Mouse (Mus musculus): ENCODE measurements around the gene Wars. TPM values are rescaled to one million over a fixed set of nuclear protein-coding genes. Genes with fewer than 3 reads are reported as not detected.

The Wars gene
- polyA plus RNA-seq, 2 experiments, result 19.4 to 27.8 TPM

DNA sequence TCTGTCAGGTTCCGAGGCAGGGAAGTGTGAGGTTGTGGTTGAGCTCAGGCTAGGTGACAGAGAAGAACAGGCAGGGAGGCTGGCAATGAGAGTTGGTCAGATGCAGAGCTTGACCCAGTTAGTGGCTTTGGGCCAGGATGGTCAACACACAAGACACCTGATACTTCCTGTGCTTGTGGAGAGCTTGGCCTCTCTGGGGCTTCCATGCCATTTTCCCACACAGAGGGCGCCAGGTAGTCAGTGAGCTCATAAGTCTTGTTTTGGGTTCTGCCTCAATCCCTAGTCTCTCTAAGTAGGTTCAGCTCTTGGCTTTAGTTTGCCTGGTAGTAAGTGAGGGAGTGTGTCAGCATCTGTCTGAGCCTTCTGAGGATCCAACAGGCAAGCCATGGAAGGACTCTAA lies 18.5 kb upstream of the Wars start:
- WGBS (ENCODE audit: insufficient replicate concordance), result 68% methylated on average over 2 of the region's 2 CpGs
- no peak overlapping the region for H3K4me3 ChIP-seq (ENCODE audit: insufficient read depth in 1 of 2, low read depth in 2 of 2, low read length in 2 of 2)

GRCm38 (mm10) chr12:108909846-108910433 lies 16.0 kb upstream of the Wars start:
- TF ChIP-seq CTCF (IDR thresholded peaks at IDR 0.05; ENCODE audit: low read depth) (no peak), EP300 (IDR thresholded peaks at IDR 0.05; ENCODE audit: low read depth) (no peak)
- WGBS (ENCODE audit: insufficient replicate concordance), result 76% methylated on average over 8 of the region's 8 CpGs

More for the DNA sequence above, 18.5 kb upstream of the Wars start:
- Histone ChIP-seq H3K9ac (replicated peaks) (no peak overlapping the region), H3K27me3 (ENCODE audit: control insufficient read depth, insufficient read depth, low read length) (no peaks in the 10 kb centered on the region), H3K4me2 (ENCODE audit: low read depth) (no peak overlapping the region), H3K9me3 (ENCODE audit: control insufficient read depth, low read length) (no peaks in the 10 kb centered on the region), H3K36me3 (replicated peaks; ENCODE audit: control insufficient read depth, insufficient read depth, low read depth) (no peaks in the 10 kb centered on the region), H3K4me1 (replicated peaks; ENCODE audit: control insufficient read depth in 2 of 2, insufficient read depth in 2 of 2, low read length in 1 of 2) (no peaks in the 10 kb centered on the region; a peak in 1 of 4 replicates), H3K27ac (no peak overlapping the region)
- DNase-seq (ENCODE audit: low read depth in 3 of 3, low spot score in 3 of 3) (no peak), ATAC-seq (ENCODE audit: insufficient read depth) (no peak)
- TF ChIP-seq EP300 (IDR thresholded peaks at IDR 0.05; ENCODE audit: low read depth), result no peak

GRCm38 (mm10) chr12:108906398-108906797 lies 12.4 kb upstream of the Wars start:
- Histone ChIP-seq H3K4me2 (ENCODE audit: low read depth) (no peak overlapping the region), H3K9ac (replicated peaks) (no peak overlapping the region), H3K27me3 (ENCODE audit: control insufficient read depth, insufficient read depth, low read length) (no peaks in the 10 kb centered on the region), H3K27ac (no peak overlapping the region), H3K36me3 (replicated peaks; ENCODE audit: control insufficient read depth, insufficient read depth, low read depth) (no peaks in the 10 kb centered on the region), H3K9me3 (ENCODE audit: control insufficient read depth, low read length) (no peaks in the 10 kb centered on the region), H3K4me1 (replicated peaks; ENCODE audit: control insufficient read depth in 2 of 2, insufficient read depth in 2 of 2, low read length in 1 of 2) (no peaks in the 10 kb centered on the region; a peak in 1 of 4 replicates), H3K4me3 (ENCODE audit: insufficient read depth in 1 of 2, low read depth in 2 of 2, low read length in 2 of 2) (no peak overlapping the region)
- 75% methylated on average over 12 of the region's 12 CpGs for WGBS (ENCODE audit: insufficient replicate concordance)
- no peak for DNase-seq (ENCODE audit: low read depth in 3 of 3, low spot score in 3 of 3)
- ATAC-seq (ENCODE audit: insufficient read depth), result no peak
- TF ChIP-seq CTCF (IDR thresholded peaks at IDR 0.05; ENCODE audit: low read depth) (no peak), EP300 (IDR thresholded peaks at IDR 0.05; ENCODE audit: low read depth) (no peak)

More at GRCm38 (mm10) chr12:108909846-108910433, 16.0 kb upstream of the Wars start:
- H3K9ac ChIP-seq (replicated peaks), result no peak overlapping the region
- H3K4me3 ChIP-seq (ENCODE audit: insufficient read depth in 1 of 2, low read depth in 2 of 2, low read length in 2 of 2), result no peak overlapping the region
- no peak overlapping the region for H3K27ac ChIP-seq
- DNase-seq (ENCODE audit: low read depth in 3 of 3, low spot score in 3 of 3), result no peak
- H3K27me3 ChIP-seq (ENCODE audit: control insufficient read depth, insufficient read depth, low read length), result no peaks in the 10 kb centered on the region
- no peak overlapping the region for H3K4me2 ChIP-seq (ENCODE audit: low read depth)
- ATAC-seq (ENCODE audit: insufficient read depth), result no peak
- H3K9me3 ChIP-seq (ENCODE audit: control insufficient read depth, low read length), result no peaks in the 10 kb centered on the region
- H3K4me1 ChIP-seq (replicated peaks; ENCODE audit: control insufficient read depth in 2 of 2, insufficient read depth in 2 of 2, low read length in 1 of 2), result no peaks in the 10 kb centered on the region; a peak in 1 of 4 replicates
- no peaks in the 10 kb centered on the region for H3K36me3 ChIP-seq (replicated peaks; ENCODE audit: control insufficient read depth, insufficient read depth, low read depth)

- no peak for ATAC-seq (ENCODE audit: insufficient read depth)
- no peak overlapping the region for H3K4me3 ChIP-seq (ENCODE audit: insufficient read depth in 1 of 2, low read depth in 2 of 2, low read length in 2 of 2)
- no peaks in the 10 kb centered on the region for H3K27me3 ChIP-seq (ENCODE audit: control insufficient read depth, insufficient read depth, low read length)
- no peak for DNase-seq (ENCODE audit: low read depth in 3 of 3, low spot score in 3 of 3)
- no peak overlapping the region for H3K9ac ChIP-seq (replicated peaks)
- H3K27ac ChIP-seq, result no peak overlapping the region
- H3K4me2 ChIP-seq (ENCODE audit: low read depth), result no peak overlapping the region
- H3K4me1 ChIP-seq (replicated peaks; ENCODE audit: control insufficient read depth in 2 of 2, insufficient read depth in 2 of 2, low read length in 1 of 2), result no peaks in the 10 kb centered on the region; a peak in 1 of 4 replicates
- TF ChIP-seq EP300 (IDR thresholded peaks at IDR 0.05; ENCODE audit: low read depth) (no peak), CTCF (IDR thresholded peaks at IDR 0.05; ENCODE audit: low read depth) (no peak)
- H3K9me3 ChIP-seq (ENCODE audit: control insufficient read depth, low read length), result no peaks in the 10 kb centered on the region
- 62% methylated on average over 14 of the region's 14 CpGs for WGBS (ENCODE audit: insufficient replicate concordance)
- H3K36me3 ChIP-seq (replicated peaks; ENCODE audit: control insufficient read depth, insufficient read depth, low read depth), result no peaks in the 10 kb centered on the region
Observed at GRCm38 (mm10) chr12:108905620-108906302, 11.8 kb upstream of the Wars start.

DNA sequence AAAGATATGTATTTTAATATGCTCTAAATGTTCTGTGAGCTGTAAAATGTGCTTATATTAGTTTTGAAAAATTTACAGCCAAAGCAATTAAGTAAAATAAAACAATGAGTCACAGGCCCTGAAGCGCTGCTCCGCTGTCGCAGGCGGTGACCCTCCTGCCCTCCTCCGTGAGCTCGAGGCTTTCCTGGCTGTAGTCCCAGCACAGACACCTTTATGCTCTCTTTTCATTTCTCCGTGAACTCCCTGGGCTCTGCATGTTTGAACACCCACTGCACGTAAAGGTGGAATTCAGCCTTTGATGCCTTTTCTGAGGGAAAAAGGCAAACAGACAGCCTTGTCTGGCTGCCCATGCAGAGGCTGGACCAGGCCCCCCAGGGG lies 10.3 kb upstream of the Wars start:
- Histone ChIP-seq H3K4me3 (ENCODE audit: insufficient read depth in 1 of 2, low read depth in 2 of 2, low read length in 2 of 2) (no peak overlapping the region), H3K27me3 (ENCODE audit: control insufficient read depth, insufficient read depth, low read length) (no peaks in the 10 kb centered on the region), H3K36me3 (replicated peaks; ENCODE audit: control insufficient read depth, insufficient read depth, low read depth) (no peaks in the 10 kb centered on the region), H3K4me2 (ENCODE audit: low read depth) (no peak overlapping the region), H3K9me3 (ENCODE audit: control insufficient read depth, low read length) (no peaks in the 10 kb centered on the region), H3K27ac (no peak overlapping the region), H3K4me1 (replicated peaks; ENCODE audit: control insufficient read depth in 2 of 2, insufficient read depth in 2 of 2, low read length in 1 of 2) (no peaks in the 10 kb centered on the region; a peak in 1 of 4 replicates), H3K9ac (replicated peaks) (no peak overlapping the region)
- TF ChIP-seq EP300 (IDR thresholded peaks at IDR 0.05; ENCODE audit: low read depth) (no peak), CTCF (IDR thresholded peaks at IDR 0.05; ENCODE audit: low read depth) (no peak)
- WGBS (ENCODE audit: insufficient replicate concordance), result 82% methylated on average over 8 of the region's 8 CpGs
- no peak for DNase-seq (ENCODE audit: low read depth in 3 of 3, low spot score in 3 of 3)
- ATAC-seq (ENCODE audit: insufficient read depth), result no peak

All from liver, embryonic 14.5 days (tissue).